10 mouse cellular contexts compared by ENCODE assay signal in the genomic region with DNA sequence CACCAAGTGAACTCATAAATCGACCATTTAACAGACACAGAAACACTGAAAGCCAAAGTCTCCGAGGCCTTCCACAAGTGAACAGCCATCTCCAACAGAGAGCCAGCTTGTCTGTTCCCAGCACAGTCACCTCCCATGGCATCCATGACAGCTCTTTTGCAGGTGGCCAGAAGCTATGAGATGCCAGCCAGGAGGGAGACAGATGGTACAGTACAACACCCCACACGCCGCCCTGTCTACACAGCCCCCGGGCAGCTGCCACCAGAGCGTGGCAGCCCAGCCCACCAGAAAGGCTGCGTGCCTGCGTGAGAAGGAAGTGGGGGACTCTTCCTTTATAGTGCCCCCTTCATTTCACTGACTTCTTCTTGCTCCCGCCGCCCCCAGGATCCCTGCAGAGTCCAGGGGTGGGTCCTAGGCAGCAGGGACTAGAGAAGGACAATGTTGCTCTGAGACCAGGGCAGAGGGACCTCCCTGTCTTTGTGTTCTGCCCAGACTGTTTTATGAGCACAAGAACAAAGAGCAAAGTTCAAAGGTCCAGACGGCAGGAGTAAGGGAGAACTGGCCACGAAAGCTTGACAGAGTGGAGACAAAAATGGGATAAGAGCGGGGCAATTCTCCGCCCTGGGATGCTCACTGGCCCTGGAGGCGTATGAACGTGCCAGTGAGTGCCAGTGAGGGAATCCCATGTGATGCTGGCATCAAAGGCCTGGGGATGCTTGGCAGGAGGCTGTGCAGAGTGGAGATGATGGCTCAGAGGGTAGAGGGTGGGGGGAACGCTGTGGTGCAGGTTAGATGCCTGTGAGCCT.
DNase-seq lines count a peak whose midpoint lies in the region; ATAC-seq and TF ChIP-seq lines count a peak whose summit lies in the region.
"Had no signal": no experiment of that assay in that cellular context is flagged by ENCODE, and none has a peak within 500 bp of the region (broad histone marks: within the 10 kb centered on the region; RNA-seq: fewer than 3 reads in every experiment).

No protein-coding gene starts in this region.

- H3K4me1 ChIP-seq in kidney, adult 2 months (ENCODE audit: control insufficient read depth, insufficient read depth, low read length), result no peaks in the 10 kb centered on the region

- no peak overlapping the region for H3K27ac ChIP-seq in kidney, adult 2 months (ENCODE audit: insufficient read depth, low read depth, low read length)
- H3K27ac ChIP-seq: stomach, embryonic 15.5 days had no signal

- peak; percentile 76 for DNase-seq in kidney, adult 2 months
- no peak for DNase-seq in kidney, adult 11 months
- peak; percentile 57 to 59 for DNase-seq in frontal cortex, postnatal 10 days (ENCODE audit: low spot score in 2 of 2)
- peak; percentile 88 for DNase-seq in layer of hippocampus, adult 9-11 months
- peak; percentile 75 to 78 for DNase-seq in right cerebral cortex, adult 2 months (ENCODE audit: low spot score in 2 of 2)
- DNase-seq: lung, embryonic 14.5 days had no signal

- no peaks in the 10 kb centered on the region for H3K27me3 ChIP-seq in kidney, adult 2 months (replicated peaks; ENCODE audit: control insufficient read depth, insufficient read depth, low read length)
- H3K27me3 ChIP-seq: stomach, embryonic 15.5 days had no signal

- TF ChIP-seq POLR2A in kidney, adult 2 months (IDR thresholded peaks at IDR 0.05; ENCODE audit: low read depth, low read length), result no peak

- WGBS in kidney, adult 2 months, result 42% methylated on average over 17 of the region's 17 CpGs

- H3K4me3 ChIP-seq in kidney, adult 2 months (ENCODE audit: insufficient read depth, low read depth, low read length), result no peak overlapping the region
- H3K4me3 ChIP-seq: stomach, embryonic 15.5 days had no signal

- H3K36me3 ChIP-seq in kidney, adult 2 months (ENCODE audit: control insufficient read depth, insufficient read depth, low read length), result no peaks in the 10 kb centered on the region
- H3K36me3 ChIP-seq: stomach, embryonic 15.5 days had no signal

- TF ChIP-seq CTCF in kidney, adult 2 months (conservative IDR thresholded peaks at IDR 0.05; ENCODE audit: insufficient read depth, insufficient read length, low read depth, low read length), result no peak

- ATAC-seq in megakaryocyte, adult 5-6 weeks (ENCODE audit: poor library complexity, severe bottlenecking), result no peak
- ATAC-seq in erythroblast, adult 5-6 weeks (replicated peaks; ENCODE audit: low FRiP score, poor library complexity, severe bottlenecking), result no peak
- ATAC-seq in erythroid progenitor cell, adult 5-6 weeks (replicated peaks; ENCODE audit: low FRiP score, poor library complexity, severe bottlenecking), result no peak
